ENCODE assay signal across 10 mouse cellular contexts in the genomic region with DNA sequence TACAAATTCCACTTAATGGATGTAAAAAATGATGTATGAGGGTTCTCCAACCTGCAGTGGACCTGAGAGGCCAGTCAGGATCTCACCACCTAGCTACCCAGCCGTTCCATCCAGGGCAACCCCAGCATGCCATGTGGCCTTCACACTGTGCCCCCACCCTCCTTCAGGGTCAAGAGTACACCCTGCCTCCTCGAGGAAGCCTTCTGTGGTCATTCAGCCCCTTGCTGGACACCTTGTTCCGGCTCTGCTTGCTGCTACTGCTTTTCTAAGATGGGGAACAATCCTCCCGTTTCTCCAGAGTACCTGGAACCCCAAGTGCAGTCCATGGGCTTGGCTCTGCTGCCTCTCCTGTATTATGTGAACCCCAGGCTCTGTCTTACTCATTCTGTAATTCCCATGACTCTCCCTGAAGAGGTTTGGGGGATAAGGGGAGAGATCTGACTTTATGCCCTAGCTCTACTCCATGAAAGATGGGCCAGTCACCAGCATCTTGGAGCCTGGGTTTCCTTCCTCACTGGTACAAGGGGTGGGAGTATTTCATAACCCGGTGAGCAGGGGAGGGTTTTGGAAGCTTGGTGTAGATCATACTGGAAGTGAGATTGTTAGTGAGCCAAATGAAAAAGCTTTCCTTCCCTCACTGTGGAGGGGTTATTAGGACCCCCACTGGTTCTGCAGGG. TPM values are rescaled to one million over a fixed set of nuclear protein-coding genes. Genes with fewer than 3 reads are reported as not detected.
A peak's percentile ranks its signal among the peaks of the same experiment; 100 is the strongest.
DNase-seq lines count a peak whose midpoint lies in the region; ATAC-seq and TF ChIP-seq lines count a peak whose summit lies in the region.
"Had no signal": no experiment of that assay in that cellular context is flagged by ENCODE, and none has a peak within 500 bp of the region (broad histone marks: within the 10 kb centered on the region; RNA-seq: fewer than 3 reads in every experiment).

No protein-coding gene starts in this region.

- H3K4me1 ChIP-seq in kidney, postnatal 0 days (replicated peaks; ENCODE audit: insufficient read depth, low read length): peaks cover 14% of the 10 kb centered on the region
- H3K4me1 ChIP-seq in embryonic facial prominence, embryonic 14.5 days (ENCODE audit: control insufficient read depth, insufficient read depth, low read length): peaks cover 17% of the 10 kb centered on the region
- peaks cover 10% of the 10 kb centered on the region for H3K4me1 ChIP-seq in hindbrain, postnatal 0 days (ENCODE audit: insufficient read depth, low read length)
- H3K4me1 ChIP-seq in neural tube, embryonic 12.5 days: peaks cover 26% of the 10 kb centered on the region

- WGBS in kidney, postnatal 0 days: 11% methylated on average over 5 of the region's 5 CpGs
- WGBS in embryonic facial prominence, embryonic 14.5 days: 37% methylated on average over 5 of the region's 5 CpGs
- 18% methylated on average over 5 of the region's 5 CpGs for WGBS in hindbrain, postnatal 0 days
- WGBS in neural tube, embryonic 12.5 days: 31% methylated on average over 5 of the region's 5 CpGs

- no peak for TF ChIP-seq CTCF in kidney, postnatal 0 days (IDR thresholded peaks at IDR 0.05; ENCODE audit: low read depth)
- no peak for TF ChIP-seq CTCF in hindbrain, postnatal 0 days (IDR thresholded peaks at IDR 0.05; ENCODE audit: low read depth)

- H3K9me3 ChIP-seq in kidney, postnatal 0 days (replicated peaks; ENCODE audit: low read length): no peaks in the 10 kb centered on the region
- no peaks in the 10 kb centered on the region for H3K9me3 ChIP-seq in embryonic facial prominence, embryonic 14.5 days (ENCODE audit: control insufficient read depth, low read length)
- H3K9me3 ChIP-seq in hindbrain, postnatal 0 days (ENCODE audit: low read length): no peaks in the 10 kb centered on the region
- no peaks in the 10 kb centered on the region for H3K9me3 ChIP-seq in neural tube, embryonic 12.5 days

- peaks cover 34% of the 10 kb centered on the region for H3K36me3 ChIP-seq in kidney, postnatal 0 days (ENCODE audit: insufficient read depth, low read length)
- H3K36me3 ChIP-seq in embryonic facial prominence, embryonic 14.5 days (ENCODE audit: control insufficient read depth, insufficient read depth, low read length): peaks cover 64% of the 10 kb centered on the region
- peaks cover 52% of the 10 kb centered on the region for H3K36me3 ChIP-seq in hindbrain, postnatal 0 days (ENCODE audit: insufficient read depth, low read length)
- peaks cover 62% of the 10 kb centered on the region for H3K36me3 ChIP-seq in neural tube, embryonic 12.5 days

- no peak overlapping the region for H3K27ac ChIP-seq in kidney, postnatal 0 days
- H3K27ac ChIP-seq in embryonic facial prominence, embryonic 14.5 days (replicated peaks; ENCODE audit: low read depth, low read length): no peak overlapping the region; the same call in 1 of the 2 replicates
- peak overlapping the region; percentile 87; the same call in 1 of the 2 replicates for H3K27ac ChIP-seq in hindbrain, postnatal 0 days
- no peak overlapping the region for H3K27ac ChIP-seq in neural tube, embryonic 12.5 days

- peak overlapping the region; percentile 68 for H3K4me3 ChIP-seq in kidney, postnatal 0 days (replicated peaks; ENCODE audit: low read depth, low read length)
- peak overlapping the region; percentile 85 for H3K4me3 ChIP-seq in embryonic facial prominence, embryonic 14.5 days (ENCODE audit: low read depth, low read length)
- peak overlapping the region; percentile 73 for H3K4me3 ChIP-seq in hindbrain, postnatal 0 days (ENCODE audit: low read length)
- peak overlapping the region; percentile 85 for H3K4me3 ChIP-seq in neural tube, embryonic 12.5 days

- no peaks in the 10 kb centered on the region for H3K27me3 ChIP-seq in kidney, postnatal 0 days (ENCODE audit: insufficient read depth, low read length)
- H3K27me3 ChIP-seq in embryonic facial prominence, embryonic 14.5 days (replicated peaks; ENCODE audit: control insufficient read depth, insufficient read depth, low read length): no peaks in the 10 kb centered on the region
- no peaks in the 10 kb centered on the region for H3K27me3 ChIP-seq in hindbrain, postnatal 0 days (ENCODE audit: insufficient read depth, low read length)
- H3K27me3 ChIP-seq in neural tube, embryonic 12.5 days (replicated peaks): no peaks in the 10 kb centered on the region

- H3K4me2 ChIP-seq in kidney, postnatal 0 days (ENCODE audit: low read length): peak overlapping the region; percentile 77
- peak overlapping the region; percentile 85 for H3K4me2 ChIP-seq in embryonic facial prominence, embryonic 14.5 days (ENCODE audit: low read depth, low read length)
- peak overlapping the region; percentile 73 for H3K4me2 ChIP-seq in hindbrain, postnatal 0 days (ENCODE audit: low read depth, low read length)
- peak overlapping the region; percentile 83 for H3K4me2 ChIP-seq in neural tube, embryonic 12.5 days (replicated peaks)

- peak; percentile 40 for DNase-seq in kidney, postnatal 0 days (ENCODE audit: low spot score)
- no peak for DNase-seq in kidney, adult 11 months
- DNase-seq in embryonic facial prominence, embryonic 14.5 days (ENCODE audit: low spot score): no peak
- DNase-seq in hindbrain, postnatal 0 days (ENCODE audit: low spot score): no peak
- DNase-seq in embryo, embryonic 9.5 days (ENCODE audit: extremely low spot score): no peak
- no peak for DNase-seq in embryo, embryonic 10.5 days (ENCODE audit: low spot score)
- DNase-seq: gastrocnemius, postnatal 10 days; thymus, postnatal 25 days had no signal

- H3K9ac ChIP-seq in kidney, postnatal 0 days (ENCODE audit: low read depth, low read length): peak overlapping the region; percentile 74
- H3K9ac ChIP-seq in embryonic facial prominence, embryonic 14.5 days (ENCODE audit: low read depth, low read length): peak overlapping the region; percentile 90
- H3K9ac ChIP-seq in hindbrain, postnatal 0 days (replicated peaks; ENCODE audit: low read length): peak overlapping the region; percentile 90
- H3K9ac ChIP-seq in neural tube, embryonic 12.5 days: peak overlapping the region; percentile 93

- ATAC-seq in kidney, postnatal 0 days (replicated peaks; ENCODE audit: low FRiP score, low read depth): no peak
- no peak for ATAC-seq in embryonic facial prominence, embryonic 14.5 days (ENCODE audit: low read depth)
- ATAC-seq in hindbrain, postnatal 0 days: no peak
- ATAC-seq in neural tube, embryonic 12.5 days (ENCODE audit: low FRiP score, low read depth): no peak
- ATAC-seq in activated CD4-positive, CD25-positive, alpha-beta regulatory T cell, adult 4 months: no peak

RNA-seq across cellular contexts. Expression of gene Tmem132a, which starts 1.7 kb away (rescaled TPM):
- polyA plus RNA-seq in kidney, postnatal 0 days (2015; fragmentation: Nextera tagmentation; extraction: Ambion mirVana): 43.5 and 45.0 TPM in 2 replicates
- 58.5 and 67.8 TPM in 2 replicates for polyA plus RNA-seq in embryonic facial prominence, embryonic 14.5 days (2014; fragmentation: Nextera tagmentation; extraction: Ambion mirVana)
- total RNA-seq in hindbrain, postnatal 0 days (2014; rRNA removed): 358 and 359 TPM in 2 replicates
- 131 and 141 TPM in 2 replicates for polyA plus RNA-seq in hindbrain, postnatal 0 days (2015; fragmentation: Nextera tagmentation; extraction: Ambion mirVana)
- 151 and 157 TPM in 2 replicates for polyA plus RNA-seq in neural tube, embryonic 12.5 days (2016; fragmentation: Nextera tagmentation; extraction: Ambion mirVana)
- polyA plus RNA-seq in activated CD4-positive, CD25-positive, alpha-beta regulatory T cell, adult 4 months (2017; shearing (Covaris generic)): under 1 TPM in 1 of 2 experiments, not detected in 1; 0.89 TPM

RNA-seq across cellular contexts. Expression of gene Tmem109, which starts 13.7 kb away (rescaled TPM):
- polyA plus RNA-seq in kidney, postnatal 0 days (2015; fragmentation: Nextera tagmentation; extraction: Ambion mirVana): 87.0 and 89.6 TPM in 2 replicates
- 131 and 137 TPM in 2 replicates for polyA plus RNA-seq in embryonic facial prominence, embryonic 14.5 days (2014; fragmentation: Nextera tagmentation; extraction: Ambion mirVana)
- 25.3 and 27.9 TPM in 2 replicates for total RNA-seq in hindbrain, postnatal 0 days (2014; rRNA removed)
- 35.1 and 37.4 TPM in 2 replicates for polyA plus RNA-seq in hindbrain, postnatal 0 days (2015; fragmentation: Nextera tagmentation; extraction: Ambion mirVana)
- 38.7 and 39.1 TPM in 2 replicates for polyA plus RNA-seq in neural tube, embryonic 12.5 days (2016; fragmentation: Nextera tagmentation; extraction: Ambion mirVana)
- polyA plus RNA-seq in activated CD4-positive, CD25-positive, alpha-beta regulatory T cell, adult 4 months (2017; shearing (Covaris generic)): 10 to 100 TPM; 59.2 to 65.4 TPM

RNA-seq across cellular contexts. Expression of gene Prpf19, which starts 26.9 kb away (rescaled TPM):
- polyA plus RNA-seq in kidney, postnatal 0 days (2015; fragmentation: Nextera tagmentation; extraction: Ambion mirVana): 30.6 and 35.2 TPM in 2 replicates
- polyA plus RNA-seq in embryonic facial prominence, embryonic 14.5 days (2014; fragmentation: Nextera tagmentation; extraction: Ambion mirVana): 41.9 and 46.1 TPM in 2 replicates
- total RNA-seq in hindbrain, postnatal 0 days (2014; rRNA removed): 351 and 368 TPM in 2 replicates
- 37.5 and 40.3 TPM in 2 replicates for polyA plus RNA-seq in hindbrain, postnatal 0 days (2015; fragmentation: Nextera tagmentation; extraction: Ambion mirVana)
- 39.0 and 44.8 TPM in 2 replicates for polyA plus RNA-seq in neural tube, embryonic 12.5 days (2016; fragmentation: Nextera tagmentation; extraction: Ambion mirVana)
- polyA plus RNA-seq in activated CD4-positive, CD25-positive, alpha-beta regulatory T cell, adult 4 months (2017; shearing (Covaris generic)): 10 to 100 TPM; 11.7 to 29.4 TPM

RNA-seq across cellular contexts. Expression of gene Slc15a3, which starts 28.6 kb away (rescaled TPM):
- 0.83 and 0.93 TPM in 2 replicates for polyA plus RNA-seq in kidney, postnatal 0 days (2015; fragmentation: Nextera tagmentation; extraction: Ambion mirVana)
- 0.84 and 1.3 TPM in 2 replicates for polyA plus RNA-seq in embryonic facial prominence, embryonic 14.5 days (2014; fragmentation: Nextera tagmentation; extraction: Ambion mirVana)
- 1.5 and 1.9 TPM in 2 replicates for total RNA-seq in hindbrain, postnatal 0 days (2014; rRNA removed)
- polyA plus RNA-seq in hindbrain, postnatal 0 days (2015; fragmentation: Nextera tagmentation; extraction: Ambion mirVana): 0.21 and 0.78 TPM in 2 replicates
- polyA plus RNA-seq in neural tube, embryonic 12.5 days (2016; fragmentation: Nextera tagmentation; extraction: Ambion mirVana): 0.20 and 0.46 TPM in 2 replicates
- polyA plus RNA-seq in activated CD4-positive, CD25-positive, alpha-beta regulatory T cell, adult 4 months (2017; shearing (Covaris generic)): 1 to 10 TPM; 3.8 to 6.2 TPM

RNA-seq across cellular contexts. Expression of gene Cd6, which starts 38.2 kb away (rescaled TPM):
- 0.05 TPM in 1 of 2 replicates, not detected in the other for polyA plus RNA-seq in kidney, postnatal 0 days (2015; fragmentation: Nextera tagmentation; extraction: Ambion mirVana)
- 0.07 TPM in 1 of 2 replicates, not detected in the other for polyA plus RNA-seq in embryonic facial prominence, embryonic 14.5 days (2014; fragmentation: Nextera tagmentation; extraction: Ambion mirVana)
- not detected in 2 replicates for total RNA-seq in hindbrain, postnatal 0 days (2014; rRNA removed)
- polyA plus RNA-seq in hindbrain, postnatal 0 days (2015; fragmentation: Nextera tagmentation; extraction: Ambion mirVana): 0.08 TPM in 1 of 2 replicates, not detected in the other
- polyA plus RNA-seq in neural tube, embryonic 12.5 days (2016; fragmentation: Nextera tagmentation; extraction: Ambion mirVana): 0.06 TPM in 1 of 2 replicates, not detected in the other
- 100 to 1,000 TPM; 365 to 512 TPM for polyA plus RNA-seq in activated CD4-positive, CD25-positive, alpha-beta regulatory T cell, adult 4 months (2017; shearing (Covaris generic))

Comparison
In these comparisons a context has a peak if more than half of its experiments do, and no peak if none do; other contexts are left out.
1. RNA of gene Tmem132a, which starts 1.7 kb away (polyA plus RNA-seq): 151 to 157 TPM in neural tube, embryonic 12.5 days, 131 to 141 TPM in hindbrain, postnatal 0 days, 58.5 to 67.8 TPM in embryonic facial prominence, embryonic 14.5 days and 43.5 to 45.0 TPM in kidney, postnatal 0 days; 0.89 TPM in activated CD4-positive, CD25-positive, alpha-beta regulatory T cell, adult 4 months; every median in the first group is over 10 times any median in the second.
2. Peak in every context shown above with its lines, with median percentiles within 50 percentile points of each other: H3K4me2 ChIP-seq, H3K4me3 ChIP-seq and H3K9ac ChIP-seq.